Mouse (Mus musculus): ENCODE results near the gene Tcf19. TPM values are rescaled to one million over a fixed set of nuclear protein-coding genes. Genes with fewer than 3 reads are reported as not detected.
A peak's percentile ranks its signal among the peaks of the same experiment; 100 is the strongest.

Tcf19 gene
- polyA plus RNA-seq (2015; fragmentation: Nextera tagmentation; extraction: Ambion mirVana) = 35.5 and 44.5 TPM in 2 replicates

- DNase-seq (ENCODE audit: low spot score) (peak; percentile 99), ATAC-seq (replicated peaks; ENCODE audit: low FRiP score, low read depth) (peak; percentile 93)
- TF ChIP-seq CTCF (IDR thresholded peaks at IDR 0.05; ENCODE audit: low read depth) = no peak
- Histone ChIP-seq H3K4me3 (replicated peaks; ENCODE audit: low read depth, low read length) (peak within 1 kb of the TSS; percentile 52), H3K9ac (ENCODE audit: low read depth, low read length) (peak within 1 kb of the TSS; percentile 58), H3K27ac (no peak within 1 kb of the TSS), H3K36me3 (ENCODE audit: insufficient read depth, low read length) (0 out of 2 replicates have a peak, but pooled peaks cover 2% of the 10 kb centered on the region), H3K4me1 (replicated peaks; ENCODE audit: insufficient read depth, low read length) (peaks cover 11% of the 10 kb centered on the region), H3K27me3 (ENCODE audit: insufficient read depth, low read length) (no peaks in the 10 kb centered on the region), H3K9me3 (replicated peaks; ENCODE audit: low read length) (no peaks in the 10 kb centered on the region), H3K4me2 (ENCODE audit: low read length) (peak within 1 kb of the TSS; percentile 80)
- 2% methylated on average over 65 of the region's 67 CpGs for WGBS
Observed at GRCm38 (mm10) chr17:35516652-35517500, at the start of gene Tcf19, which contains the start of gene Cchcr1. Gene Tcf19 (minus strand): TSS chr17:35516824. Gene Cchcr1 (plus strand): TSS chr17:35517100.

GRCm38 (mm10) chr17:35558216-35558615 is 41.6 kb upstream of the Tcf19 start:
- Histone ChIP-seq H3K36me3 (ENCODE audit: insufficient read depth, low read length) (no peaks in the 10 kb centered on the region), H3K9ac (ENCODE audit: low read depth, low read length) (no peak overlapping the region), H3K4me1 (replicated peaks; ENCODE audit: insufficient read depth, low read length) (no peaks in the 10 kb centered on the region), H3K4me3 (replicated peaks; ENCODE audit: low read depth, low read length) (no peak overlapping the region), H3K4me2 (ENCODE audit: low read length) (no peak overlapping the region), H3K9me3 (replicated peaks; ENCODE audit: low read length) (no peaks in the 10 kb centered on the region), H3K27me3 (ENCODE audit: insufficient read depth, low read length) (no peaks in the 10 kb centered on the region), H3K27ac (no peak overlapping the region)
- no peak for DNase-seq (ENCODE audit: low spot score)
- no peak for ATAC-seq (replicated peaks; ENCODE audit: low FRiP score, low read depth)
- 63% methylated on average over 8 of the region's 8 CpGs for WGBS
- no peak for TF ChIP-seq CTCF (IDR thresholded peaks at IDR 0.05; ENCODE audit: low read depth)

DNA sequence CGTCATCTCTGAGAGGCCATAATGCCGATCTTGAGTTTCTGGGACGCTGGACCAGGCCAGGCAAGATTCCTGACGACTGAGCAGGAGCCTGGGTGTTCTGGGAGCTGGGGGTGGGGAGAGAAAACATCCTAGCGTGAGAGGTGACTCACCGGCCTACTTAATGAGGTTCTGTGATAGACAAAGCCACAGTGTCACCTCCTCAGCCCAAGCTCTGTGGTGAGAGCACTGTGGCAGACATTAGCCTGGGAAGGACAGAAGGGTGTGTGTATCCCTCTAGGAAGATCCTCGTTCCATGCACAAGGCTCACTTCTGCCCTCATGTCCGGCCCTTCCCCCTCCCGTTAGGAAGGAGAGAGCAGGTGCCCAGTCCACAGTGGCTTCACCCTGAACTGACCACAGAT is 40.7 kb upstream of the Tcf19 start:
- ATAC-seq (replicated peaks; ENCODE audit: low FRiP score, low read depth) (no peak), DNase-seq (ENCODE audit: low spot score) (no peak)
- no peaks in the 10 kb centered on the region for H3K9me3 ChIP-seq (replicated peaks; ENCODE audit: low read length)
- no peak overlapping the region for H3K9ac ChIP-seq (ENCODE audit: low read depth, low read length)
- H3K27me3 ChIP-seq (ENCODE audit: insufficient read depth, low read length) = no peaks in the 10 kb centered on the region
- no peak overlapping the region for H3K4me3 ChIP-seq (replicated peaks; ENCODE audit: low read depth, low read length)
- H3K4me2 ChIP-seq (ENCODE audit: low read length) = no peak overlapping the region
- no peaks in the 10 kb centered on the region for H3K4me1 ChIP-seq (replicated peaks; ENCODE audit: insufficient read depth, low read length)
- TF ChIP-seq CTCF (IDR thresholded peaks at IDR 0.05; ENCODE audit: low read depth) = no peak
- WGBS = 61% methylated on average over 9 of the region's 9 CpGs
- H3K36me3 ChIP-seq (ENCODE audit: insufficient read depth, low read length) = no peaks in the 10 kb centered on the region
- no peak overlapping the region for H3K27ac ChIP-seq

DNA sequence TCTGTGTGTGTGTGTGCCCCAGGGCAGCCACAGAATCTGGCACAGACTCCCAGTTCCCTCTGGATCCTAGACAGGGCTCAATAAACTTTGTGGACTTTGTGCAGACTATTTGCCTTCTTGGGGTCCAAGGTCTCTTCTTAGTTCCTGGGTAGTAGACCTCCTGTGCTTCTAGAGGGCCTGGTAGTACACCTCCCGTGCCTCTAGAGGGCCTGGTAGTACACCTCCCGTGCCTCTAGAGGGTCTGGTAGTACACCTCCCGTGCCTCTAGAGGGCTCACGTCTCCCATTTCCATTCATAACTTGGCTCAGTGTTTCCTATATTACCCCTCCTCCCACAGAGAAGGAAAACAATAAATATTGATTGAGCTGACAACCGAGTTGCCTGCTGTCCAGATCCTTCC is 40.2 kb upstream of the Tcf19 start:
- no peak overlapping the region for H3K4me3 ChIP-seq (replicated peaks; ENCODE audit: low read depth, low read length)
- ATAC-seq (replicated peaks; ENCODE audit: low FRiP score, low read depth) = no peak; the same call in 1 of the 2 replicates
- 30% methylated on average over 5 of the region's 5 CpGs for WGBS

DNA sequence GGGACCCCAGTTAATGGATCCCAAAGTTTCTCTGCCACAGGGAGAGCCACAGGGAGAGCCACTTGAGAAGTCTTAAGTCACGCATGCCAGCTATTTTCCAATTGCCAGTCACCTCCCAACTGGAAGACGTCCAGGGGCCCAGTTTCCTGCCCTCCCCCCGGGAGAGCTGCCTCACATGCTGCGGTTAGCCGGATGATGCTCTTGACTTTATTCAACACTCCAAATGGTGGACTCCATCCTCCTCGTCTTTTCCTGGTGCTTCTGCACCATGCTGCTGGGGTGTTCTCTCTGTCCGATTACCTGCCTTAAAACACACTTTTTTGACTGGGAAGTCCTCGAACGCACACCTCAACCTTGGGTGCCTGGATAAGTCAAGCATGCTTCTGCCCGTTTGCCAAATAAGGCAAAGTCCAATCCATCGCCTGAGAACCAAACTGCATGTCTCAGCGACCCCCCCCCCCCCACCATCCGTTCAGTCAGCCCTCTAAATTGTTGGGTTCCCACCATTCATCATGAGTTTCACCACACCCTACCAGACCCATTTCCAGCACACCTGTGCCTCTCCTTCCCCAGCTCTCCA is 39.7 kb upstream of the Tcf19 start:
- H3K4me2 ChIP-seq (ENCODE audit: low read length) = no peak overlapping the region
- H3K4me3 ChIP-seq (replicated peaks; ENCODE audit: low read depth, low read length) = no peak overlapping the region
- no peak for DNase-seq (ENCODE audit: low spot score)
- no peaks in the 10 kb centered on the region for H3K27me3 ChIP-seq (ENCODE audit: insufficient read depth, low read length)
- H3K4me1 ChIP-seq (replicated peaks; ENCODE audit: insufficient read depth, low read length) = no peaks in the 10 kb centered on the region
- H3K27ac ChIP-seq = no peak overlapping the region
- ATAC-seq (replicated peaks; ENCODE audit: low FRiP score, low read depth) = no peak
- no peaks in the 10 kb centered on the region for H3K36me3 ChIP-seq (ENCODE audit: insufficient read depth, low read length)
- 87% methylated on average over 13 of the region's 13 CpGs for WGBS
- TF ChIP-seq CTCF (IDR thresholded peaks at IDR 0.05; ENCODE audit: low read depth) = no peak
- no peak overlapping the region for H3K9ac ChIP-seq (ENCODE audit: low read depth, low read length)
- no peaks in the 10 kb centered on the region for H3K9me3 ChIP-seq (replicated peaks; ENCODE audit: low read length)

More for the DNA sequence above, 40.2 kb upstream of the Tcf19 start:
- peak; percentile 87 for TF ChIP-seq CTCF (IDR thresholded peaks at IDR 0.05; ENCODE audit: low read depth)
- no peak overlapping the region for H3K27ac ChIP-seq
- no peaks in the 10 kb centered on the region for H3K27me3 ChIP-seq (ENCODE audit: insufficient read depth, low read length)
- no peaks in the 10 kb centered on the region for H3K9me3 ChIP-seq (replicated peaks; ENCODE audit: low read length)
- H3K4me2 ChIP-seq (ENCODE audit: low read length) = no peak overlapping the region
- H3K9ac ChIP-seq (ENCODE audit: low read depth, low read length) = no peak overlapping the region
- DNase-seq (ENCODE audit: low spot score) = peak; percentile 83
- H3K36me3 ChIP-seq (ENCODE audit: insufficient read depth, low read length) = no peaks in the 10 kb centered on the region
- no peaks in the 10 kb centered on the region for H3K4me1 ChIP-seq (replicated peaks; ENCODE audit: insufficient read depth, low read length)

- no peak overlapping the region for H3K4me2 ChIP-seq (ENCODE audit: low read length)
- H3K27me3 ChIP-seq (ENCODE audit: insufficient read depth, low read length) = no peaks in the 10 kb centered on the region
- WGBS = 90% methylated on average over 18 of the region's 18 CpGs
- no peak overlapping the region for H3K4me3 ChIP-seq (replicated peaks; ENCODE audit: low read depth, low read length)
- no peak for TF ChIP-seq CTCF (IDR thresholded peaks at IDR 0.05; ENCODE audit: low read depth)
- H3K36me3 ChIP-seq (ENCODE audit: insufficient read depth, low read length) = no peaks in the 10 kb centered on the region
- DNase-seq (ENCODE audit: low spot score) = no peak
- no peak overlapping the region for H3K27ac ChIP-seq
- no peak overlapping the region for H3K9ac ChIP-seq (ENCODE audit: low read depth, low read length)
- H3K4me1 ChIP-seq (replicated peaks; ENCODE audit: insufficient read depth, low read length) = no peaks in the 10 kb centered on the region
- no peaks in the 10 kb centered on the region for H3K9me3 ChIP-seq (replicated peaks; ENCODE audit: low read length)
- ATAC-seq (replicated peaks; ENCODE audit: low FRiP score, low read depth) = no peak
Observed at GRCm38 (mm10) chr17:35554761-35555397, 38.3 kb upstream of the Tcf19 start.

Data from kidney, postnatal 0 days (tissue).